Mouse (Mus musculus): ENCODE data around the gene Gak. TPM values are rescaled to one million over a fixed set of nuclear protein-coding genes. Genes with fewer than 3 reads are reported as not detected.
A peak's percentile ranks its signal among the peaks of the same experiment; 100 is the strongest.

The Gak gene
- polyA plus RNA-seq, 1 experiment from 2014 or later: 65.5 TPM

DNA sequence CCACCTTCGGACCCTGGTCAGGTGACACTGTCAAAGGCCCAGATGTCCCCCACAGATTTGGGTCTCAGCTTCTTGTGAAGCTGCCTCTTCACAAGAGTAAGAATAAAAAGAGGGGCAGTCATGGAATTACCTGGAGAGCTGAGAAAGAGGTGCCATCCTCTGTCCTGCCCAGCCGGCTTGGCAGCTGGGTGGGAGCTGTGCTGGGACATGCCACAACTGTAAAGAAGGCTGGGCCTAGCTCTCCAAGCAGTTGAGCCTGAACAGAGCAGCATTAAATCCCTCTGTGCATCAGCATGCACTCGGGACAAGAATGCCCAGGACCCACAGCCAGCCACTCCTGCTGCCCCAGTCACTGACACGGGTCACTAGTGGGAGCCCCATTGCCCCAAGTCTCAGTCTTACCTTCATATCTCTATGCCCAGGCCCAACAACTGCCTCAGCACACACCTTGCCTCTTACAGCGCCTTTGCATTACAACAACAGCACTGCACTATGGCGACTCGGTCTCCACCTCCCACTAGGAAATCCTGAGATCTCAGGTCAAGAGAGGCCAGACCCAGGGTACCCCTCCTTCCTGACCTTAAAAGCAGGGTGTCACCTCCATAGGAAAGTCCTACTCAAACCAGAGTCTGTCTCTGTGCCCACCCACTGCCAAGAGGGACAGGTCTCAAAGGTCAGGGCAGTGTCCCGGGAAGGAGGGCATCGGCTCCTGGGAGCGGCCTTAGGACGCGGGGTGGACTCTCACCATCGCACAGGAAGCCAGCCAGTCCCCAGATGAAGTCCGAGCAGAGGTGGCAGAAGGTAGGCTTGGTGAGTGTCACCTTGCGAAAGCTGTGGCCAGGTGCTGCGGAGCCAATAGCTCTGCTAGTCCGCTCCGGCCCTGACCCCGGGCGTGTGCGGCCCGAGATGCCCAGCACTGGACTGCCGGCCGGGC is 30.4 kb upstream of the Gak start, which contains the start of gene Idua:
Gene Idua (plus strand): TSS at position 634 of the 934 bp plus-strand sequence.
- Histone ChIP-seq H3K4me1 (replicated peaks; ENCODE audit: control insufficient read depth, insufficient read depth, low read length) (peaks cover 5% of the 10 kb centered on the region), H3K36me3 (ENCODE audit: control insufficient read depth, insufficient read depth, low read length) (peaks cover 24% of the 10 kb centered on the region), H3K4me2 (ENCODE audit: low read length) (peak within 1 kb of the TSS; percentile 95), H3K9me3 (ENCODE audit: control insufficient read depth, low read length) (no peaks in the 10 kb centered on the region), H3K27me3 (replicated peaks; ENCODE audit: control insufficient read depth, insufficient read depth, low read length) (0 out of 2 replicates have a peak, but pooled peaks cover 3% of the 10 kb centered on the region), H3K27ac (ENCODE audit: low read depth) (no peak within 1 kb of the TSS), H3K9ac (ENCODE audit: low read length) (peak within 1 kb of the TSS; percentile 89), H3K4me3 (ENCODE audit: low read depth, low read length) (peak within 1 kb of the TSS; percentile 80)
- peak; percentile 63; the same call in 1 of the 2 replicates for ATAC-seq (replicated peaks; ENCODE audit: low FRiP score, low TSS enrichment, low read depth)
- WGBS: 11% methylated on average over 24 of the region's 24 CpGs
- DNase-seq (ENCODE audit: low spot score): no peak

DNA sequence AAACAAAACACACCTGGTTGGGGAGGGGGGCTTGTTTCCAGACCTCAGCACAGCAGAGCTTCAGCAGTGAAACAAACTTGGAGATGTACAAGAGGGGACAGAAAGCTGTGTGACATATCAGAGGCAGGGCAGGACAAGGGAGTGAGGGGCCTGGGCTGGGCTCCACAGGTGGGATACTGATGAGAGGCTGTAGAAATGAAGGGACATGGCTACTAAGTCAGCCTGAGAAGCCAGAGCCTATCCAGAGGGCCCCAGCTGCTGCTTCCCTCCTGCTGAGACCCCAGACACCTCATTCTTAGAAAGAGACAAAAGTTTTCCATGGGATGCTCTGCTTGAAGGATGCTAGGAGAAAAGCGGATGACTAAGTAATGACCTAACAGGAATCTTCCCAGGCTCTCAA is 29.1 kb upstream of the Gak start:
- H3K27me3 ChIP-seq (replicated peaks; ENCODE audit: control insufficient read depth, insufficient read depth, low read length): no peaks in the 10 kb centered on the region
- H3K4me1 ChIP-seq (replicated peaks; ENCODE audit: control insufficient read depth, insufficient read depth, low read length): peaks cover 5% of the 10 kb centered on the region
- DNase-seq (ENCODE audit: low spot score) (no peak), ATAC-seq (replicated peaks; ENCODE audit: low FRiP score, low TSS enrichment, low read depth) (no peak)
- 95% methylated on average over 1 of the region's 1 CpGs for whole genome bisulfite sequencing
- H3K36me3 ChIP-seq (ENCODE audit: control insufficient read depth, insufficient read depth, low read length): peaks cover 37% of the 10 kb centered on the region
- no peak overlapping the region for H3K4me2 ChIP-seq (ENCODE audit: low read length)
- no peak overlapping the region for H3K4me3 ChIP-seq (ENCODE audit: low read depth, low read length)
- no peak overlapping the region for H3K27ac ChIP-seq (ENCODE audit: low read depth)
- no peak overlapping the region for H3K9ac ChIP-seq (ENCODE audit: low read length)
- no peaks in the 10 kb centered on the region for H3K9me3 ChIP-seq (ENCODE audit: control insufficient read depth, low read length)

DNA sequence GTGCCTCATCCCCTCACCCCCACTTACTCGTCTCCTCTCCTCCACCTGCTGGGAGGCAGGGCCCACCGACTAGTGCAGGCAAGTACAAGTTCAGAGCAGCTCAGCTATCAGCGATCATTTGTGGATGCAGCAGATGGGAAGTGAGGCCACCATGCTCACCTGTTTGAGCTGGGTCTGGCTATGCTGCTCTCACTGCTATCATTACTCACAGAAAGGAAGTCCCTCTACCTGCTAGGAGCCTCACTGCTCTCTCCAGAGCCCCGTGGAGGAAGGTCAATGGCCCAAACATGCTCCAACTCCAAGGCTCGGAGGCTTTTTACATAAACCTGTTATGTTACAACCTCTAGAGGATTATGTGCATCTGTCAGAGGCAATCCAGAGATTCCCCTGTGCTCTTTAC is 27.9 kb upstream of the Gak start:
- Histone ChIP-seq H3K9me3 (ENCODE audit: control insufficient read depth, low read length) (no peaks in the 10 kb centered on the region), H3K4me2 (ENCODE audit: low read length) (no peak overlapping the region), H3K27ac (ENCODE audit: low read depth) (no peak overlapping the region), H3K4me3 (ENCODE audit: low read depth, low read length) (no peak overlapping the region), H3K4me1 (replicated peaks; ENCODE audit: control insufficient read depth, insufficient read depth, low read length) (peaks cover 5% of the 10 kb centered on the region), H3K36me3 (ENCODE audit: control insufficient read depth, insufficient read depth, low read length) (peaks cover 49% of the 10 kb centered on the region), H3K9ac (ENCODE audit: low read length) (no peak overlapping the region), H3K27me3 (replicated peaks; ENCODE audit: control insufficient read depth, insufficient read depth, low read length) (no peaks in the 10 kb centered on the region)
- ATAC-seq (replicated peaks; ENCODE audit: low FRiP score, low TSS enrichment, low read depth): no peak
- 77% methylated on average over 5 of the region's 5 CpGs for WGBS
- DNase-seq (ENCODE audit: low spot score): no peak

DNA sequence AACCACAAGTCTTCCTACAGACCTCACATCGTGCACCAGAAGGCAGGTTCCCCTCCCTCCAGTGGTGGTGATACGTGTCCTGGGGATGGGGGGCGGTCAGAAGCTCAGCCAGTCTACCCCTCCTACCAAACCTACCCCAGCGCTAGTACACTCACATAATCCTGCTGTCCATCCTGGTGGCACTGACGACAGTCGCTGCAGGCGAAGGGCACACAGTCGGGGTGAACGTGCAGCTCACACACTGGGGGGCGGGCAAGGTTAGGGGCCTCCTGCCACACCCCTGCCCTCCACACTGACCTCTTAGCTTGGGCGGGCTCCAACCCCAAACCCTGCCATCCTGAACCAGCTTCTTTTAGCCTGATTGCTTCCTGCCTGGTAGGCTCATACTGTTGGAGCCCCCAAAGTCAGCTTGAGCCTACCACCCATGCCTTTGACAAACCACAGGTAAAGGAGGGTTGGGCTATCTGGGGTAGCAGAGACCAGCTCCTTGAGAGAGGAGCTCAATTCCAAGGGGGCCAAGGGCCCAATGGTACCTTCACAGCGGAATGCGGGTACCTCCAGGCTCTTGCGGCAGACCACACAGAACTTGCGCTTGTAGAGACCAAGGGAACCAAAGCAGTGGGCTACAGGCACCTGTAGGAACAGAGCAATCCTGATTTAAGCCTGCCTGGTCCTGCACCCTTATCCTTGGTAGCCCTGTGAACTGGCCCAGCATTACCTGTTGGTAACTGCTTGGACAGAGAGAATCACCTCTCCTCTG is 26.5 kb upstream of the Gak start:
- 92% methylated on average over 15 of the region's 15 CpGs for WGBS
- Histone ChIP-seq H3K9ac (ENCODE audit: low read length) (no peak overlapping the region), H3K36me3 (ENCODE audit: control insufficient read depth, insufficient read depth, low read length) (peaks cover 51% of the 10 kb centered on the region), H3K27me3 (replicated peaks; ENCODE audit: control insufficient read depth, insufficient read depth, low read length) (no peaks in the 10 kb centered on the region), H3K4me2 (ENCODE audit: low read length) (no peak overlapping the region), H3K4me1 (replicated peaks; ENCODE audit: control insufficient read depth, insufficient read depth, low read length) (peaks cover 5% of the 10 kb centered on the region), H3K9me3 (ENCODE audit: control insufficient read depth, low read length) (no peaks in the 10 kb centered on the region), H3K27ac (ENCODE audit: low read depth) (no peak overlapping the region), H3K4me3 (ENCODE audit: low read depth, low read length) (no peak overlapping the region)
- DNase-seq (ENCODE audit: low spot score) (peak; percentile 38), ATAC-seq (replicated peaks; ENCODE audit: low FRiP score, low TSS enrichment, low read depth) (no peak)

DNA sequence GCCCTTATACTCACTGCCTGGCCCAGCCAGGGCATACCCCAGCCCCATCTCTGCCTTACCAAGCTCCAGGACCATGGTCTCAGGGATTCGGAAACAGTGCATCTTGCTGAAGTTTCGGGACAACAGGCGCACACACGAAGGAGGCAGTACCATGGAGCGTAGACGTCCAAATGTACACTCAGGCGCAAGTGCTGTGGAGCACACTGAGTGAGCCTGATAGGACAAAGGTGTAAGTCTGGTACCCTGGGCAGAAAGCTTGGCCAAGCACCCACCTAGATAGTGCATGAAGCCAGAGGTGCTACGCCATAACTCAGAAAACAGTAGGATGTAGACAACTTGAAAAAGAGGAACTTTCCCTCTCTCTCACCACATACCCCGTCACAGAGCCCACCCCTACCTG is 25.8 kb upstream of the Gak start:
- H3K27me3 ChIP-seq (replicated peaks; ENCODE audit: control insufficient read depth, insufficient read depth, low read length): no peaks in the 10 kb centered on the region
- no peak overlapping the region for H3K27ac ChIP-seq (ENCODE audit: low read depth)
- H3K36me3 ChIP-seq (ENCODE audit: control insufficient read depth, insufficient read depth, low read length): peaks cover 55% of the 10 kb centered on the region
- no peak overlapping the region for H3K9ac ChIP-seq (ENCODE audit: low read length)
- H3K9me3 ChIP-seq (ENCODE audit: control insufficient read depth, low read length): no peaks in the 10 kb centered on the region
- H3K4me2 ChIP-seq (ENCODE audit: low read length): no peak overlapping the region
- 92% methylated on average over 9 of the region's 9 CpGs for WGBS
- DNase-seq (ENCODE audit: low spot score) (no peak), ATAC-seq (replicated peaks; ENCODE audit: low FRiP score, low TSS enrichment, low read depth) (no peak)
- H3K4me3 ChIP-seq (ENCODE audit: low read depth, low read length): no peak overlapping the region
- peaks cover 5% of the 10 kb centered on the region for H3K4me1 ChIP-seq (replicated peaks; ENCODE audit: control insufficient read depth, insufficient read depth, low read length)

DNA sequence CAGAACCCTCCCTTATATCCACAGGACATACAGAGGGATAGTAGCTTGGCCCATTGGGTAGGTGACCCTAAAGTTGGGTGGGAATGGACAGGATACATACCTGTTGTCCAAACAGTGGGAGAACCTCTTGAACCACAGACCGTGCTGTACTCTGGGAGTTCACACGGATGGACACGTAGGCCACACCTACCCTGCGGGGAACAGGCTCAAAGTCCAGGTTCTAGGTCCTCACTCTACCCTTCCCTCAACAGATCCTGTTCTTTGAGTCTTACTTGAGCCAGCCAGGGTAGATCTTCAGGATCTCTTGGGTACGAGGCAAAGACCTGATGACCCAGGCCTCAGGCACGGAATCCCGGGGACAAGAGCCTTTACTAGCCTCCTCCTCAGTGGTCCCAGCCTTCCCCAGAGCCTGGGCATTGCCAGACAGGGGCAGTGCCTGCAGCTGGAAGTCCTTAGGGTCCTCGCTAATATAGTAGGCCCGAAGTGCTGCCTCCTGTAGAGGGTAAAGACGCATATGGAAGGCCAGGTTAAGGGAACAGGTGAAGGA is 25.0 kb upstream of the Gak start:
- H3K9me3 ChIP-seq (ENCODE audit: control insufficient read depth, low read length): no peaks in the 10 kb centered on the region
- no peak overlapping the region for H3K4me2 ChIP-seq (ENCODE audit: low read length)

DNA sequence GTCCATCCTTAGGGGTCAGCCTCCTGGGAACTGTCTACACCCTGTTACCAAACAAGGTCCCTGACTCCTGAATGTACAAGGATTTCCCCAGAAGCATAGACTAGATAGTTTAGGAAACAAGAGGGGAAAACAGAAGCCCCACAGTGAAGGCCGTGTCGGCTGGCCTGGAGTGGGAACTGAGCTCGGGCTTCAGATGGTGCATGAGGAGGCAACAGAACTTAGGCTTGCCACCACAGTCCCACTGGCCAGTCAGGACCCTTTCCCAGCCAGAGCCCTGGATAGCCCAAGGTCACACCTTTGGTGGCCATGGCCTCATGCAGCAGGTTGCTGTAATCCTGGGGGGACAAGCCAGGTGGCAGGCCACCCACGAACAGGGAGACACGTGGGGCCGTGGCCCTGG is 23.8 kb upstream of the Gak start:
- H3K4me3 ChIP-seq (ENCODE audit: low read depth, low read length): no peak overlapping the region
- no peak for ATAC-seq (replicated peaks; ENCODE audit: low FRiP score, low TSS enrichment, low read depth)
- no peak overlapping the region for H3K9ac ChIP-seq (ENCODE audit: low read length)
- no peaks in the 10 kb centered on the region for H3K4me1 ChIP-seq (replicated peaks; ENCODE audit: control insufficient read depth, insufficient read depth, low read length)
- no peak for DNase-seq (ENCODE audit: low spot score)
- H3K4me2 ChIP-seq (ENCODE audit: low read length): no peak overlapping the region
- no peaks in the 10 kb centered on the region for H3K27me3 ChIP-seq (replicated peaks; ENCODE audit: control insufficient read depth, insufficient read depth, low read length)
- peaks cover 70% of the 10 kb centered on the region for H3K36me3 ChIP-seq (ENCODE audit: control insufficient read depth, insufficient read depth, low read length)
- WGBS: 89% methylated on average over 6 of the region's 6 CpGs
- no peaks in the 10 kb centered on the region for H3K9me3 ChIP-seq (ENCODE audit: control insufficient read depth, low read length)
- no peak overlapping the region for H3K27ac ChIP-seq (ENCODE audit: low read depth)

More for the DNA sequence above, 25.0 kb upstream of the Gak start:
- Histone ChIP-seq H3K27me3 (replicated peaks; ENCODE audit: control insufficient read depth, insufficient read depth, low read length) (no peaks in the 10 kb centered on the region), H3K9ac (ENCODE audit: low read length) (no peak overlapping the region), H3K36me3 (ENCODE audit: control insufficient read depth, insufficient read depth, low read length) (peaks cover 58% of the 10 kb centered on the region), H3K4me1 (replicated peaks; ENCODE audit: control insufficient read depth, insufficient read depth, low read length) (peaks cover 1% of the 10 kb centered on the region; the same call in 1 of the 2 replicates), H3K27ac (ENCODE audit: low read depth) (no peak overlapping the region), H3K4me3 (ENCODE audit: low read depth, low read length) (no peak overlapping the region)
- 95% methylated on average over 10 of the region's 10 CpGs for WGBS
- ATAC-seq (replicated peaks; ENCODE audit: low FRiP score, low TSS enrichment, low read depth) (no peak), DNase-seq (ENCODE audit: low spot score) (no peak)

DNA sequence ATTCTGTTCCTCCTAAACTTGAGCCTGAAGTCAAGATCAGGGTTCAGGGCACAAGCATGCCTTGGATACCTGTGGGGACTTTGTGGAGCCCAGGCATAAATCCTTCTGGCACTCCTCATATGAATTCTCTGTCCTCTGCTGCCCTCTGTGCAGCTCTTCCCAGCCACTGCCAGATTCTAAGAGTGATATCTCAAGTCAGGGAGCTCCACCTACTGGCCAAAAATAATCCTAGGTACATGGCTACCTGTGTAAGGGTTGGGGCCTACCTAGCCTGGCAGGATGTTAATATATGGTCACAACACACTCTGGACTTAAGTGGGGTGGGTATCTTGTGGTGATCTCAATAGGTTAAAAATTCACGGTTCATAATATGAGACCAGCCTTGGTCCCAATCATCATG is 22.3 kb upstream of the Gak start:
- 59% methylated on average over 1 of the region's 1 CpGs for WGBS

More for the DNA sequence above, 22.3 kb upstream of the Gak start:
- Histone ChIP-seq H3K36me3 (ENCODE audit: control insufficient read depth, insufficient read depth, low read length) (peaks cover 74% of the 10 kb centered on the region), H3K27ac (ENCODE audit: low read depth) (no peak overlapping the region), H3K9me3 (ENCODE audit: control insufficient read depth, low read length) (no peaks in the 10 kb centered on the region), H3K27me3 (replicated peaks; ENCODE audit: control insufficient read depth, insufficient read depth, low read length) (no peaks in the 10 kb centered on the region), H3K4me3 (ENCODE audit: low read depth, low read length) (no peak overlapping the region), H3K9ac (ENCODE audit: low read length) (no peak overlapping the region), H3K4me2 (ENCODE audit: low read length) (no peak overlapping the region), H3K4me1 (replicated peaks; ENCODE audit: control insufficient read depth, insufficient read depth, low read length) (no peaks in the 10 kb centered on the region)
- DNase-seq (ENCODE audit: low spot score) (no peak), ATAC-seq (replicated peaks; ENCODE audit: low FRiP score, low TSS enrichment, low read depth) (peak; percentile 49; the same call in 1 of the 2 replicates)

All from intestine, embryonic 14.5 days (tissue).